Mouse (Mus musculus) T-cell, adult 66 days (primary cell): Measurements from ENCODE around the gene Cypt3. TPM values are rescaled to one million over a fixed set of nuclear protein-coding genes. Genes with fewer than 3 reads are reported as not detected.

ENCODE experiments used
- total RNA-seq, 2 experiments: library from RNA; stranded (reverse); gene quantifications; 3 replicates in 1 of 2; 4 replicates in 1 of 2; pipeline ENCODE4 v1.2.4; 2023

The Cypt3 gene
- total RNA-seq: not detected

GRCm38 (mm10) chrX:153558293-153558692 lies at the start of gene Cypt3:
Cypt3 (plus strand) TSS chrX:153558593.

Other genes starting within 250 kb of the Cypt3 start
- 10 to 100 TPM; 49.0 to 51.9 TPM for gene Ubqln2, start 60.4 kb upstream of the Cypt3 start, total RNA-seq
- 1 to 10 TPM; 1.5 to 2.2 TPM for gene Kctd12b, start 137.8 kb downstream of the Cypt3 start, total RNA-seq
- gene Nbdy, start 165.0 kb downstream of the Cypt3 start, total RNA-seq: 10 to 100 TPM; 22.1 to 23.8 TPM